Mouse (Mus musculus): ENCODE measurements around the gene Gm20831. TPM values are rescaled to one million over a fixed set of nuclear protein-coding genes. Genes with fewer than 3 reads are reported as not detected.
"Not testable (repeated sequence)": the region's sequence is repeated elsewhere in the genome, so short reads cannot be mapped to it uniquely, and the experiment has no call there.

Gm20831 gene
- not detected in 2 replicates for polyA plus RNA-seq (2015; fragmentation: Nextera tagmentation; extraction: Ambion mirVana)

DNA sequence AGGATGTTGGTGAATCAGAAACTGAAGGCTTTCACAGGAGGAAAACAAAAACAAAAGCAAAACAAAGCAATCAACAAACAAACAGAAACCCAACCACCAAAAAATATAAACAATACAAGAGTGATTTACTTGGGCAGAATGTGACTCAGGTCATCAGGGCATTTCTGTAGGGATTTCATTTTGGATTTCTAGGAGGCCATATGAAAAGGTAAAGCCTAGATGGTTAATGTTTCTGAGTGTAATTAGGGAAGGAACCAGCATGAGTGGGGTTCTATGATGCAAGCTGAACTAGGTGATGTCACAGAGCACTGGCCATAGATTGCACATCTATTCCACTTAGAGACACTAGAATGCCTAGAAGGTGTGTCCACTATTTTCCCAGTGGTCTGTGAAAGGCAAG, at the start of gene Gm20831, which contains the start of gene Gm20772:
Gene Gm20831 (plus strand): TSS at position 301 of the 400 bp plus-strand sequence.
Gene Gm20772 (plus strand): TSS at position 301 of the 400 bp plus-strand sequence.
- not testable (repeated sequence) for H3K27ac ChIP-seq; H3K4me1 ChIP-seq; H3K36me3 ChIP-seq; H3K4me2 ChIP-seq (replicated peaks); H3K9me3 ChIP-seq; ATAC-seq (ENCODE audit: low FRiP score, low read depth); H3K4me3 ChIP-seq; H3K9ac ChIP-seq; H3K27me3 ChIP-seq

DNA sequence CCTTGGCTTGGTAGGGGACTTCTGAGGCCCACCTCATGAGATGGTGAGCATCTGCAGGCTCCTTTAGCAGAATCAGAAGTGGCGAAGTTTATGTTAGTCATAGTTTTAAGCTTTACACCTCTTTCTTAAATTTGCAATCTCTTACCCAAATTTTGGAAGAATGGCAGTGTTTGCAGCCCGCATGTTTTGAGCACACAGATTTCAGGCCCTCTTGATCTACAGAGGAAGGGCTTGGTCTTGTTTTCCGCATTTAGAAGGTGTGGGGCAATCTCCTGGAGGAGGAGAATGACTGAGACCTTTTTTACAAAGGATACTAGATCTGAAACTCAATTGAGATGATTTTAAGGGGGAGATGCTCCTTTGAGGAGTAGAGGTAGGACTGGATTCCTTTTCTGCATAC, 28.4 kb upstream of the Gm20831 start, which contains the start of gene Gm21904:
Gene Gm21904 (minus strand): TSS at position 101 of the 400 bp plus-strand sequence.
- ATAC-seq (ENCODE audit: low FRiP score, low read depth) = not testable (repeated sequence)

DNA sequence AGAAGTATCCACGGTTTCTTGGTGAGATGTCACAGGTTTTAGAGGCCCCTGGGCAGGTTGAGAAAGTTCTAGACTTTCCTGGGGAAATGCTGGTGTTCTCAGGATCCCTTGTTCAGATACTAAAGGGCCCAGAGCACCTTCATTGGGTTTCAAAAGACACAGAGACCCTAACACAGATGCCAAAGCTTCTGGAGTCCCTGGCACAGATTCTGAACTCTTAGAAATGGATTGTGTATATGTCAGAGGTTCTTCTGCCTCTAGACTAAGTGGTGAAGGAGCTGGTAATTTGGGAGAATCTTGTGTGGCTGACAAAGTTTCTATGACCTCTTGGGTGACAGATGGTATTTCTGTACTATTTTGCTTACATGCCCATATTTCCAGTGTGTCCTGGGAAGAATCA, 62.7 kb downstream of the Gm20831 start, which contains the start of gene Srsy:
Gene Srsy (minus strand): TSS at position 101 of the 400 bp plus-strand sequence.
- not testable (repeated sequence) for H3K4me2 ChIP-seq (replicated peaks); H3K27me3 ChIP-seq; H3K9ac ChIP-seq; H3K4me3 ChIP-seq; H3K4me1 ChIP-seq; H3K27ac ChIP-seq; H3K36me3 ChIP-seq; H3K9me3 ChIP-seq; ATAC-seq (ENCODE audit: low FRiP score, low read depth)
- WGBS = no CpG with 5 or more reads among the region's 1 CpGs

More for the DNA sequence above, 28.4 kb upstream of the Gm20831 start, which contains the start of gene Gm21904:
- not testable (repeated sequence) for H3K4me1 ChIP-seq; H3K4me3 ChIP-seq; H3K27me3 ChIP-seq; H3K4me2 ChIP-seq (replicated peaks); H3K36me3 ChIP-seq; H3K27ac ChIP-seq; H3K9me3 ChIP-seq; H3K9ac ChIP-seq
- WGBS = no CpG with 5 or more reads among the region's 3 CpGs

Other genes starting within 250 kb of the Gm20831 start
- gene Gm21904, start 28.5 kb upstream of the Gm20831 start, polyA plus RNA-seq (2015; fragmentation: Nextera tagmentation; extraction: Ambion mirVana) = not detected in 2 replicates
- not detected in 2 replicates for gene Gm20772, start within 50 bp of the Gm20831 start, polyA plus RNA-seq (2015; fragmentation: Nextera tagmentation; extraction: Ambion mirVana)
- not detected in 2 replicates for gene Srsy, start 62.6 kb downstream of the Gm20831 start, polyA plus RNA-seq (2015; fragmentation: Nextera tagmentation; extraction: Ambion mirVana)
- not detected in 2 replicates for gene Gm21764, start 187.1 kb downstream of the Gm20831 start, polyA plus RNA-seq (2015; fragmentation: Nextera tagmentation; extraction: Ambion mirVana)
- gene Ssty1, start 214.4 kb downstream of the Gm20831 start, polyA plus RNA-seq (2015; fragmentation: Nextera tagmentation; extraction: Ambion mirVana) = not detected in 2 replicates